Mouse (Mus musculus): ENCODE results near the gene Lrpprc. TPM values are rescaled to one million over a fixed set of nuclear protein-coding genes. Genes with fewer than 3 reads are reported as not detected.
"Not testable (repeated sequence)": the region's sequence is repeated elsewhere in the genome, so short reads cannot be mapped to it uniquely, and the experiment has no call there.

Lrpprc gene
- 42.0 and 43.1 TPM in 2 replicates for polyA plus RNA-seq (2015; fragmentation: Nextera tagmentation; extraction: Ambion mirVana)

- Histone ChIP-seq H3K27ac (peak within 1 kb of the TSS; percentile 86), H3K4me3 (peak within 1 kb of the TSS; percentile 100), H3K36me3 (no peaks in the 10 kb centered on the region), H3K27me3 (no peaks in the 10 kb centered on the region), H3K9ac (peak within 1 kb of the TSS; percentile 94), H3K4me1 (replicated peaks) (peaks cover 29% of the 10 kb centered on the region), H3K4me2 (peak within 1 kb of the TSS; percentile 96), H3K9me3 (no peaks in the 10 kb centered on the region)
- under 1% methylated on average over 48 of the region's 51 CpGs for WGBS
- peak; percentile 99 for ATAC-seq (ENCODE audit: low FRiP score)
Observed at GRCm38 (mm10) chr17:84790447-84791098, at the start of gene Lrpprc. Lrpprc (minus strand) TSS chr17:84790789.

DNA sequence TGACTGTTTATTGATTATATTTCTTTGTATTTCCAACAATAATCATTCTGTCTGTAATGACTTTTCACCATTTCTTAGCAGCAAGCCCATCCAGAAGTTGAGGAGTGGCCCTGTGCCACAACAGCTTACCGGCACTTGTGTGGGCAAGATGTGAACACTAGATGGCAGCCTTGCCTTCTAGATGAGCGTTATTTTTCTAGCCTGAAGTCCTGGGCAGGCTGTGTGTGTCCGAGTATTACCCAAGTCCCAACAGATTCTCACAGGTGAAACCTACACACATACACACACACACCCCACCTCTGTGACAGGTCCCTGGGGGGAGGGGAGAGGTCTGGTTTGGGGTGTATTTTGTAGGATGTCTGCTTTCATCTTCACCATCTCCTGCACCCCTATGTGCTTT is 47.2 kb upstream of the Lrpprc start:
- no peak overlapping the region for H3K4me2 ChIP-seq
- ATAC-seq (ENCODE audit: low FRiP score), result peak; percentile 75
- WGBS, result 2% methylated on average over 3 of the region's 3 CpGs
- no peaks in the 10 kb centered on the region for H3K36me3 ChIP-seq
- no peaks in the 10 kb centered on the region for H3K4me1 ChIP-seq (replicated peaks)
- H3K9ac ChIP-seq, result no peak overlapping the region
- no peak overlapping the region for H3K27ac ChIP-seq
- H3K27me3 ChIP-seq, result 0 out of 2 replicates have a peak, but pooled peaks cover 4% of the 10 kb centered on the region
- H3K9me3 ChIP-seq, result no peaks in the 10 kb centered on the region
- H3K4me3 ChIP-seq, result no peak overlapping the region

DNA sequence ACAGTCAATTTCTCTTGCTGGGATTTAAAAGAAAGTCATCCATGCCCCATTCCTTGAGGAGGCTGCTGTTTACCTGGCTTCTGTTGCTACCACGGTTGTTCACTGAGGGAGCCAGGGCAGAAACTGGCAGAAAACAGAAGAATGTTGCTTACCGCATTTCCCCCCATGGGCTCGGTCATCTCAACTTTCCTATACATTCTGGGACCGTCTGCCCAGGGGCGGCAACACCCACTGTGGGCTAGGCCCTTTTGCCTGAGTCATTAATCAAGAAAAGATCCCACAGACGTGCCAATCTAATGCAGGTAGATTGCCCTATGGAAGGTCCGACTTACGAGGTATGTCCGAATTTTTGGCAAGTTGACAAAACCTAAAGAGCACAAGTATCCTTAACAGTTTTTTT is 44.7 kb upstream of the Lrpprc start:
- Histone ChIP-seq H3K4me3 (no peak overlapping the region), H3K4me1 (replicated peaks) (no peaks in the 10 kb centered on the region), H3K27me3 (0 out of 2 replicates have a peak, but pooled peaks cover 4% of the 10 kb centered on the region), H3K9ac (no peak overlapping the region), H3K36me3 (no peaks in the 10 kb centered on the region), H3K27ac (no peak overlapping the region), H3K4me2 (no peak overlapping the region), H3K9me3 (no peaks in the 10 kb centered on the region)
- no peak for ATAC-seq (ENCODE audit: low FRiP score)
- WGBS, result 87% methylated on average over 9 of the region's 9 CpGs

- H3K4me2 ChIP-seq, result no peak overlapping the region
- no peak for ATAC-seq (ENCODE audit: low FRiP score)
- 61% methylated on average over 8 of the region's 8 CpGs for WGBS
Observed at GRCm38 (mm10) chr17:84832346-84832745, 41.8 kb upstream of the Lrpprc start.

DNA sequence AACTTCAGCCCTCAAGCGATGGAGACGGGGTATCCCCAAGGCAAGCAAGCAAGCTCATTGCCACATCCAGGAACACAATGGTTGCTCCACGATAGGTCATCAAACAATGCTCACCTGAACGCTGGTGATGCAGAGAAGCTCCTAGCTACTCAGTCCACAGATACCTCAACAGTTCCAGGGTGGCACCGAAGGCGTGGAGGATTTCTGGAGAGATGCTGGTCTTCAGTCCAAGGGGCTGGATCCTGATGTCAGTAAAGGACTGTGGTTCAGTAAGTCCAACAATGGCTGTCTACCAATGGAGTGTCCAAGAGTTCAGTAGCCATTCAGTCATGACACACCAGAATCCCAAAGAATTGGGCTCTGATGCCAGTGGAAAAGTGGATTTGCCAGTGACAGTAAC is 37.7 kb upstream of the Lrpprc start:
- 94% methylated on average over 6 of the region's 6 CpGs for WGBS
- Histone ChIP-seq H3K36me3 (no peaks in the 10 kb centered on the region), H3K9ac (no peak overlapping the region), H3K4me3 (no peak overlapping the region), H3K27me3 (no peaks in the 10 kb centered on the region), H3K9me3 (no peaks in the 10 kb centered on the region), H3K27ac (no peak overlapping the region), H3K4me1 (replicated peaks) (no peaks in the 10 kb centered on the region), H3K4me2 (no peak overlapping the region)
- no peak for ATAC-seq (ENCODE audit: low FRiP score)

More at GRCm38 (mm10) chr17:84832346-84832745, 41.8 kb upstream of the Lrpprc start:
- Histone ChIP-seq H3K27ac (no peak overlapping the region), H3K9me3 (no peaks in the 10 kb centered on the region), H3K9ac (no peak overlapping the region), H3K27me3 (no peaks in the 10 kb centered on the region), H3K4me3 (no peak overlapping the region), H3K36me3 (no peaks in the 10 kb centered on the region), H3K4me1 (replicated peaks) (no peaks in the 10 kb centered on the region)

- no peak for ATAC-seq (ENCODE audit: low FRiP score)
- Histone ChIP-seq H3K9ac (no peak overlapping the region), H3K9me3 (no peaks in the 10 kb centered on the region), H3K27me3 (0 out of 2 replicates have a peak, but pooled peaks cover 2% of the 10 kb centered on the region), H3K4me1 (replicated peaks) (peaks cover 9% of the 10 kb centered on the region), H3K4me3 (no peak overlapping the region), H3K4me2 (no peak overlapping the region), H3K27ac (no peak overlapping the region), H3K36me3 (no peaks in the 10 kb centered on the region)
- WGBS, result 13% methylated on average over 4 of the region's 4 CpGs
Observed at GRCm38 (mm10) chr17:84820603-84821002, 30.0 kb upstream of the Lrpprc start.

GRCm38 (mm10) chr17:84818390-84818789 is 27.8 kb upstream of the Lrpprc start:
- WGBS, result 93% methylated on average over 5 of the region's 5 CpGs
- ATAC-seq (ENCODE audit: low FRiP score), result no peak

DNA sequence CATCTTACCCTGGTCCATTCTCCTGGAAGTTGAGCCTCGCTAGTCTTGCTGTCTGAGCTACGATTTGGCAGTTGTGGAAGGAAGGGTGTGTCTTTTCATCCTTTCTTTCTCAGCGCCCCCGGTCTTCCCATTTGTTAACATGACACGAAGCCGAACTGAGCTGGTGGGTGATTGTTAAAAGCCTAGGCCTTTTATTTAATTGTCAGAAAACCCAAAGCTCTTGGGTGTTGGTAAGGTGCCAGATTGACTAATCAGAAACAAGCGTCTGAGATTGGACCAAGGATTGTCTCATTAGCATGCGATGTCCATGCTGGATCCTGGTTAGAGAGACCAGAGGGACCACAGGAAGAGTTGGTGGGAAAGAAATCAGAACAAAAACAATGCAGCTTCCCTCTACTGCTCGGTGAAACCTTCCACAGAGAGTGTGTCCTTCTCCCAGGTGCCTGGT is 25.4 kb upstream of the Lrpprc start:
- H3K27ac ChIP-seq, result peak overlapping the region; percentile 25; the same call in 1 of the 2 replicates
- no peak overlapping the region for H3K4me2 ChIP-seq
- H3K36me3 ChIP-seq, result no peaks in the 10 kb centered on the region
- no peaks in the 10 kb centered on the region for H3K9me3 ChIP-seq
- H3K4me1 ChIP-seq (replicated peaks), result peaks cover 16% of the 10 kb centered on the region
- H3K4me3 ChIP-seq, result no peak overlapping the region
- 54% methylated on average over 9 of the region's 9 CpGs for WGBS
- no peak overlapping the region for H3K9ac ChIP-seq
- H3K27me3 ChIP-seq, result 0 out of 2 replicates have a peak, but pooled peaks cover 2% of the 10 kb centered on the region
- ATAC-seq (ENCODE audit: low FRiP score), result no peak

More at GRCm38 (mm10) chr17:84818390-84818789, 27.8 kb upstream of the Lrpprc start:
- H3K27ac ChIP-seq, result no peak overlapping the region
- no peak overlapping the region for H3K9ac ChIP-seq
- H3K27me3 ChIP-seq, result 0 out of 2 replicates have a peak, but pooled peaks cover 2% of the 10 kb centered on the region
- H3K4me1 ChIP-seq (replicated peaks), result peaks cover 16% of the 10 kb centered on the region
- no peaks in the 10 kb centered on the region for H3K9me3 ChIP-seq
- no peak overlapping the region for H3K4me3 ChIP-seq
- no peak overlapping the region for H3K4me2 ChIP-seq
- H3K36me3 ChIP-seq, result no peaks in the 10 kb centered on the region

GRCm38 (mm10) chr17:84814905-84815304 is 24.3 kb upstream of the Lrpprc start:
- Histone ChIP-seq H3K36me3 (no peaks in the 10 kb centered on the region), H3K9me3 (no peaks in the 10 kb centered on the region), H3K4me3 (no peak overlapping the region), H3K27ac (peak overlapping the region; percentile 26; the same call in 1 of the 2 replicates), H3K27me3 (0 out of 2 replicates have a peak, but pooled peaks cover 2% of the 10 kb centered on the region), H3K4me1 (replicated peaks) (peaks cover 16% of the 10 kb centered on the region), H3K4me2 (no peak overlapping the region), H3K9ac (no peak overlapping the region; the same call in 1 of the 2 replicates)
- no peak for ATAC-seq (ENCODE audit: low FRiP score)
- WGBS, result 84% methylated on average over 7 of the region's 7 CpGs

GRCm38 (mm10) chr17:84814192-84814591 is 23.6 kb upstream of the Lrpprc start:
- not testable (repeated sequence) for H3K4me3 ChIP-seq; H3K27me3 ChIP-seq; ATAC-seq (ENCODE audit: low FRiP score); H3K9me3 ChIP-seq; H3K9ac ChIP-seq; H3K36me3 ChIP-seq; H3K27ac ChIP-seq; H3K4me2 ChIP-seq
- peaks cover 16% of the 10 kb centered on the region for H3K4me1 ChIP-seq (replicated peaks)
- WGBS, result 88% methylated on average over 14 of the region's 14 CpGs

GRCm38 (mm10) chr17:84792006-84792405 is 1.4 kb upstream of the Lrpprc start:
- Histone ChIP-seq H3K4me2 (peak overlapping the region; percentile 96; the same call in 1 of the 2 replicates), H3K27me3 (no peaks in the 10 kb centered on the region), H3K9me3 (no peaks in the 10 kb centered on the region), H3K36me3 (no peaks in the 10 kb centered on the region), H3K4me1 (replicated peaks) (peaks cover 29% of the 10 kb centered on the region), H3K27ac (no peak overlapping the region), H3K4me3 (no peak overlapping the region), H3K9ac (no peak overlapping the region)
- WGBS, result 64% methylated on average over 5 of the region's 5 CpGs
- ATAC-seq (ENCODE audit: low FRiP score), result no peak

DNA sequence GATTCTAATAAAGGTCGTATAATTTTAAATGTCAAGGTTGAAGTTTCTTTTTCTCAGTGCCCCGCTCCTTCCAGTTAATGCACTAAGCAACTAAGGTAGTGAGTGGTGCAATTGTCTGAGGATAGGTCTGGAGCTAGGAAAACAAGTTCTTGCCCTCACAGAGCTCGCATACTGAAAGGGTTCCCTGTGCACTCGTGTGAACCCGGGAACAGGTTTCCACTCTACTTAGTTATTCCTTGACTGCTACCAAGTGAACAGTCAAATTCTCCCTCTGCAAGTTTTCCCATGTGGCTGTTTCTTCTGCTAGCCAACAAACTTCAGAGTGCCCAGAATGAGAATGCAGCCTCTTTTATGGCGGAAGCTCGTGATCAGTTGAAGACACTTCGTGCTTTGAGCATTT is 567 bp upstream of the Lrpprc start:
- H3K27ac ChIP-seq, result peak overlapping the region; percentile 86
- no peaks in the 10 kb centered on the region for H3K36me3 ChIP-seq
- ATAC-seq (ENCODE audit: low FRiP score), result peak; percentile 26; the same call in 1 of the 2 replicates
- peak overlapping the region; percentile 100 for H3K4me3 ChIP-seq
- no peaks in the 10 kb centered on the region for H3K27me3 ChIP-seq
- peaks cover 29% of the 10 kb centered on the region for H3K4me1 ChIP-seq (replicated peaks)
- H3K4me2 ChIP-seq, result peak overlapping the region; percentile 96
- 7% methylated on average over 8 of the region's 8 CpGs for whole genome bisulfite sequencing
- H3K9me3 ChIP-seq, result no peaks in the 10 kb centered on the region
- H3K9ac ChIP-seq, result peak overlapping the region; percentile 94

GRCm38 (mm10) chr17:84790043-84790442 is 546 bp downstream of the Lrpprc start:
- Histone ChIP-seq H3K9ac (peak overlapping the region; percentile 94), H3K4me2 (peak overlapping the region; percentile 96), H3K36me3 (no peaks in the 10 kb centered on the region), H3K9me3 (no peaks in the 10 kb centered on the region), H3K27me3 (no peaks in the 10 kb centered on the region), H3K4me3 (peak overlapping the region; percentile 100), H3K27ac (peak overlapping the region; percentile 86), H3K4me1 (replicated peaks) (peaks cover 29% of the 10 kb centered on the region)
- ATAC-seq (ENCODE audit: low FRiP score), result peak; percentile 8
- whole genome bisulfite sequencing, result under 1% methylated on average over 21 of the region's 22 CpGs
